26 mouse cellular contexts compared by ENCODE assay signal in genomic region chr12:98896761-98897160, GRCm38 (mm10). TPM values are rescaled to one million over a fixed set of nuclear protein-coding genes. Genes with fewer than 3 reads are reported as not detected.
DNase-seq lines count a peak whose midpoint lies in the region; ATAC-seq and TF ChIP-seq lines count a peak whose summit lies in the region.
"Had no signal": no experiment of that assay in that cellular context is flagged by ENCODE, and none has a peak within 500 bp of the region (broad histone marks: within the 10 kb centered on the region; RNA-seq: fewer than 3 reads in every experiment).

No protein-coding gene starts in this region.

- DNase-seq in heart, adult 11 months = peak; percentile 66
- no peak for DNase-seq in heart, adult 2 months
- peak; percentile 9 for DNase-seq in CD4-positive helper T cell, adult 2 months (ENCODE audit: low read depth, low spot score)
- DNase-seq in splenic B cell, adult 2 months (ENCODE audit: low read depth, low spot score) = peak; percentile 13
- DNase-seq in frontal cortex, postnatal 36 days (ENCODE audit: low spot score in 2 of 2) = no peak
- DNase-seq in adrenal gland, adult 8-10 months = no peak
- DNase-seq in adrenal gland, postnatal 10 days = no peak
- DNase-seq: adrenal gland, adult 2 months; adrenal gland, postnatal 25 days; B cell, adult 2 months; cerebellum, adult 11 months; cerebellum, adult 18-20 months; cerebellum, adult 8-10 months; cerebellum, adult 9-11 months; cerebellum, postnatal 14 days; cerebellum, postnatal 36 days; embryo, embryonic 11 days had no signal

- no peak for TF ChIP-seq CTCF in heart, adult 2 months (IDR thresholded peaks at IDR 0.05)

- TF ChIP-seq POLR2A in heart, adult 2 months (IDR thresholded peaks at IDR 0.05; ENCODE audit: insufficient read depth, low read depth, low read length) = no peak

- H3K4me1 ChIP-seq in heart, adult 2 months (ENCODE audit: control insufficient read depth, insufficient read depth, low read length) = no peaks in the 10 kb centered on the region

- H3K9ac ChIP-seq in heart, adult 2 months (ENCODE audit: low read depth, low read length) = no peak overlapping the region
- H3K9ac ChIP-seq: embryonic facial prominence, embryonic 13.5 days; embryonic facial prominence, embryonic 15.5 days; forebrain, embryonic 12.5 days had no signal

- no peaks in the 10 kb centered on the region for H3K36me3 ChIP-seq in heart, adult 2 months (ENCODE audit: control insufficient read depth, insufficient read depth, low read length)
- no peaks in the 10 kb centered on the region for H3K36me3 ChIP-seq in splenic B cell, adult 2 months (ENCODE audit: control insufficient read depth, insufficient read depth, low read length, poor library complexity, severe bottlenecking)
- H3K36me3 ChIP-seq: embryonic facial prominence, embryonic 13.5 days; embryonic facial prominence, embryonic 15.5 days; forebrain, embryonic 12.5 days had no signal

- H3K79me2 ChIP-seq in heart, adult 2 months (replicated peaks; ENCODE audit: control insufficient read depth, insufficient read depth, low read length) = no peaks in the 10 kb centered on the region

- H3K4me3 ChIP-seq in heart, adult 2 months = no peak overlapping the region
- H3K4me3 ChIP-seq: embryonic facial prominence, embryonic 13.5 days; embryonic facial prominence, embryonic 15.5 days; erythroblast, embryonic 14.5 days; forebrain, embryonic 10.5 days; forebrain, embryonic 12.5 days had no signal

- peak; percentile 23 for ATAC-seq in activated CD4-positive, CD25-positive, alpha-beta regulatory T cell, adult 4 months
- ATAC-seq: forebrain, embryonic 14.5 days; forebrain, embryonic 16.5 days had no signal

- no peak for TF ChIP-seq EP300 in heart, adult 2 months (IDR thresholded peaks at IDR 0.05; ENCODE audit: insufficient read depth, low read depth, low read length)

- H3K27me3 ChIP-seq in heart, adult 2 months (ENCODE audit: control insufficient read depth, insufficient read depth, low read length) = peaks cover 3% of the 10 kb centered on the region; the same call in 1 of the 2 replicates
- no peaks in the 10 kb centered on the region; the same call in 1 of the 2 replicates for H3K27me3 ChIP-seq in splenic B cell, adult 2 months (ENCODE audit: control insufficient read depth, insufficient read depth, low read length, poor library complexity, severe bottlenecking)
- H3K27me3 ChIP-seq: forebrain, embryonic 12.5 days had no signal

- WGBS in heart, adult 2 months = 59% methylated on average over 1 of the region's 1 CpGs

- H3K27ac ChIP-seq in heart, adult 2 months = no peak overlapping the region
- H3K27ac ChIP-seq: embryonic facial prominence, embryonic 13.5 days; embryonic facial prominence, embryonic 15.5 days; forebrain, embryonic 10.5 days; forebrain, embryonic 12.5 days had no signal

- intact Hi-C loops in heart, adult 2 months (cut with DNase I) = no loop called here

RNA-seq across cellular contexts. Expression of gene Eml5, which starts 4.5 kb away (rescaled TPM):
- 1 to 10 TPM; 2.4 to 3.8 TPM for total RNA-seq in heart, adult 2 months (2021)
- 2.5 and 3.0 TPM in 2 replicates for polyA plus RNA-seq in heart, adult 2 months (2012; rRNA removed)
- 10 to 100 TPM in 1 of 2 experiments, 1 to 10 TPM in 1; 9.7 to 12.1 TPM for polyA plus RNA-seq in activated CD4-positive, CD25-positive, alpha-beta regulatory T cell, adult 4 months (2017; shearing (Covaris generic))
- 10 to 100 TPM; 26.2 to 62.4 (median 41.2) TPM for total RNA-seq in adrenal gland, adult 8-10 months (2022)
- 10 to 100 TPM; 14.1 to 32.0 TPM for total RNA-seq in adrenal gland, postnatal 10 days (2021)

RNA-seq across cellular contexts. Expression of gene Ttc8, which starts 23.6 kb away (rescaled TPM):
- total RNA-seq in heart, adult 2 months (2021) = 1 to 10 TPM; 5.6 to 5.9 TPM
- polyA plus RNA-seq in heart, adult 2 months (2012; rRNA removed) = 4.5 and 7.5 TPM in 2 replicates
- 1 to 10 TPM; 2.1 to 5.3 TPM for polyA plus RNA-seq in activated CD4-positive, CD25-positive, alpha-beta regulatory T cell, adult 4 months (2017; shearing (Covaris generic))
- total RNA-seq in adrenal gland, adult 8-10 months (2022) = 10 to 100 TPM; 21.7 to 44.7 (median 31.8) TPM
- 10 to 100 TPM; 17.4 to 25.8 TPM for total RNA-seq in adrenal gland, postnatal 10 days (2021)
- total RNA-seq: MEL had no signal
- polyA plus RNA-seq: erythroblast, embryonic 14.5 days had no signal

Comparison
In these comparisons a context has a peak if more than half of its experiments do, and no peak if none do; other contexts are left out.
1. DNase-seq: peak in heart, adult 11 months (single experiment), CD4-positive helper T cell, adult 2 months (single experiment) and splenic B cell, adult 2 months (single experiment); none in heart, adult 2 months (0 of 2), frontal cortex, postnatal 36 days (0 of 2), adrenal gland, adult 8-10 months (single experiment) and adrenal gland, postnatal 10 days (single experiment).